Comparison of ENCODE assay signal across 2 mouse cellular contexts in genomic region chr15:77915287-77915686, GRCm38 (mm10).
TF ChIP-seq lines count a peak whose summit lies in the region.

No protein-coding gene starts in this region.

TF ChIP-seq in CH12.LX, 34 proteins besides CTCF, POLR2A, EP300 and RAD21:
- TF ChIP-seq ZKSCAN1 (IDR thresholded peaks at IDR 0.05; ENCODE audit: borderline replicate concordance, low read depth, low read length) (peak; percentile 84), PAX5 (IDR thresholded peaks at IDR 0.05; ENCODE audit: low read length) (no peak)

TF ChIP-seq in MEL, 35 proteins besides CTCF, POLR2A, EP300 and RAD21:
- TF ChIP-seq ZKSCAN1 (IDR thresholded peaks at IDR 0.05; ENCODE audit: low read depth, low read length) (peak; percentile 98), UBTF (IDR thresholded peaks at IDR 0.05; ENCODE audit: borderline replicate concordance, insufficient read depth, low read depth, low read length) (no peak), USF1 (IDR thresholded peaks at IDR 0.05; ENCODE audit: low read depth, low read length) (no peak), TAL1 (IDR thresholded peaks at IDR 0.05; ENCODE audit: low read length) (no peak), ETS1 (IDR thresholded peaks at IDR 0.05; ENCODE audit: low read depth, low read length) (no peak), CHD2 (IDR thresholded peaks at IDR 0.05; ENCODE audit: low read length) (no peak)
